Mouse (Mus musculus) megakaryocyte, embryonic 14.5 days (primary cell): ENCODE measurements at regions not wholly inside any gene's neighbourhood (a gene's known extent, or its start where the extent isn't known, plus 50 kb on each side); places are given as distances from the start of the nearest gene placed in this dataset.

Source experiments
- FLI1 ChIP-seq: IDR thresholded peaks from 2 replicates; pipeline ENCODE4 v1.6.1; 2012; ENCODE audit warnings: low read length, inconsistent platforms, mixed read lengths
- GATA1 ChIP-seq: IDR thresholded peaks from 3 replicates; pipeline ENCODE4 v1.6.1; 2012; ENCODE audit warnings: mixed read lengths, low read length, inconsistent platforms, borderline replicate concordance

- TF ChIP-seq GATA1: no peak
- TF ChIP-seq FLI1: no peak
These were observed 204.0 kb downstream of the Prex1 start for GRCm38 (mm10) chr2:166509591-166509990.
